Mouse (Mus musculus): Measurements from ENCODE around the gene Fem1a. TPM values are rescaled to one million over a fixed set of nuclear protein-coding genes. Genes with fewer than 3 reads are reported as not detected.

Gene Fem1a
- polyA plus RNA-seq, 1 experiment from 2014 or later, result 18.3 TPM

DNA sequence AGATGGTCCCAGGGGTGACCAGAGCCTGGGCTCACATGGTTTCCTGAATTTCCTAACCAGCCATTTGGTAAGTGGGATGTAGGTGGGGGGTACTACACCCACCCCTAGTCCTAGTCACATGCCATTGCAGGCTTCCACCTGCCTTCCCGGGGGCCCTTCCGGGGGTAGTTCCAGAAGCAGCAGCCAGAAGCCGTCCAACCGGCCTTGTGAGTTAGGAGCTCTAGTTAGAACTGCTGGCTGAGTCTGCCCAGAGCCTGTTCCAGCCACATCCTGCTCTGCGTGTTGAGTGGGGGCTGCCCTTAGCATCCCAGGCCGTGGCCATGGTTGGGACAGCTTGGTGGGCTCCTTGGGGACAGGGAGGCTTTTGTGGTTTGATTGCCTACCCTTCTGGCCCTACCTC is 51.5 kb downstream of the Fem1a start:
- H3K9ac ChIP-seq (ENCODE audit: low read length), result no peak overlapping the region
- no peaks in the 10 kb centered on the region for H3K27me3 ChIP-seq (ENCODE audit: control insufficient read depth, insufficient read depth, low read length)
- no peak overlapping the region for H3K4me3 ChIP-seq (ENCODE audit: low read depth, low read length)
- WGBS, result 82% methylated on average over 6 of the region's 6 CpGs
- no peak overlapping the region for H3K4me2 ChIP-seq (ENCODE audit: low read depth)
- H3K27ac ChIP-seq (ENCODE audit: low read depth, low read length), result no peak overlapping the region
- peaks cover 20% of the 10 kb centered on the region for H3K4me1 ChIP-seq (ENCODE audit: control insufficient read depth, insufficient read depth, low read length)
- ATAC-seq (ENCODE audit: insufficient read depth, low FRiP score, low TSS enrichment) (no peak), DNase-seq (ENCODE audit: low spot score) (no peak)
- no peaks in the 10 kb centered on the region for H3K9me3 ChIP-seq (ENCODE audit: control insufficient read depth, low read length)
- peaks cover 30% of the 10 kb centered on the region for H3K36me3 ChIP-seq (ENCODE audit: control insufficient read depth, insufficient read depth, low read length)

DNA sequence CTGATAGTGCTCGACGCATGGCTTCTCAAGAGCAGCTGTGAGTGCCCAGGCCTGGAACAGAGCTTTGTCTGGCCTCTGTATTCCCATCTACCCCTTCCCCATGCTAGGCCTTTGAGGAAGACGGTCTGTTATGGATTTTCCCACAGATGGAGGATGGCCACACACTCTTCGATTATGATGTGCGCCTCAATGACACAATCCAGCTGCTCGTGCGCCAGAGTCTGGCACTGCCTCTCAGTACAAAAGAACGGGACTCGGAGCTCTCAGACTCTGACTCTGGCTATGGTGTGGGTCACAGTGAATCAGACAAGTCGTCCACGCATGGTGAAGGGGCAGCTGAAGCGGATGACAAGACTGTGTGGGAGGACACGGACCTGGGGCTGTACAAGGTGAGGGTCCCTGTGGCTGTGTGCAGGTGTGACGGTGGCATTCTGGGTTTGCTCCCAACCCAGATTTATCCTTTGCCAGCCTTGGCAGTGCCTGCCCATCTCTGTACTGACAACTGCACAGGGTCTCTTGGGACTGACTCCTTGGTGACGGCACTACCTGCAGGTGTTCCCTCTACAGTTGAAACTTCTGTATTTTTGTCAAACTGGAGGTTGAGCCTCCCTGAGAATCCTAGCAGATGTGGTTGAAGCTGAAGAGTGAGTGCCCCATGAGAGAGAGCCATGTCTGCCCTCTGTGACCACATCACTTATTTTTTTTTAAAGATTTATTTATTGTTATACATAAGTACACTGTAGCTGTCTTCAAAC is 52.8 kb downstream of the Fem1a start:
- ATAC-seq (ENCODE audit: insufficient read depth, low FRiP score, low TSS enrichment), result no peak
- Histone ChIP-seq H3K4me2 (ENCODE audit: low read depth) (no peak overlapping the region), H3K9me3 (ENCODE audit: control insufficient read depth, low read length) (no peaks in the 10 kb centered on the region), H3K9ac (ENCODE audit: low read length) (no peak overlapping the region), H3K4me3 (ENCODE audit: low read depth, low read length) (no peak overlapping the region), H3K27ac (ENCODE audit: low read depth, low read length) (no peak overlapping the region), H3K4me1 (ENCODE audit: control insufficient read depth, insufficient read depth, low read length) (peaks cover 19% of the 10 kb centered on the region), H3K27me3 (ENCODE audit: control insufficient read depth, insufficient read depth, low read length) (no peaks in the 10 kb centered on the region), H3K36me3 (ENCODE audit: control insufficient read depth, insufficient read depth, low read length) (peaks cover 36% of the 10 kb centered on the region)
- 95% methylated on average over 15 of the region's 15 CpGs for WGBS
- DNase-seq (ENCODE audit: low spot score), result no peak

MicroRNA genes within 50 kb of the gene (microRNA counts, 519-probe panel; counts per million panel counts)
- microRNA mmu-miR-7b, result 171 counts per million, percentile 57 among the panel's probes with 10 or more counts

Small RNA genes within 50 kb of the gene (microRNA-seq; reads per million reads assigned to microRNA genes)
- gene Mir7b, result 154 reads per million, percentile 57 among the genes with 10 or more reads in this experiment

Other genes with a start within 250 kb of the Fem1a start
- 122 and 125 TPM in 2 replicates for gene Sh3gl1, start 220.2 kb upstream of the Fem1a start, polyA plus RNA-seq (2014; fragmentation: Nextera tagmentation; extraction: Ambion mirVana)
- 23.5 and 25.0 TPM in 2 replicates for gene Chaf1a, start 216.4 kb upstream of the Fem1a start, polyA plus RNA-seq (2014; fragmentation: Nextera tagmentation; extraction: Ambion mirVana)
- 45.3 and 45.6 TPM in 2 replicates for gene Ubxn6, start 181.8 kb upstream of the Fem1a start, polyA plus RNA-seq (2014; fragmentation: Nextera tagmentation; extraction: Ambion mirVana)
- 124 and 136 TPM in 2 replicates for gene Hdgfl2, start 177.2 kb upstream of the Fem1a start, polyA plus RNA-seq (2014; fragmentation: Nextera tagmentation; extraction: Ambion mirVana)
- gene Plin4, start 147.0 kb upstream of the Fem1a start, polyA plus RNA-seq (2014; fragmentation: Nextera tagmentation; extraction: Ambion mirVana), result 0.13 TPM in 1 of 2 replicates, not detected in the other
- gene Plin5, start 139.2 kb upstream of the Fem1a start, polyA plus RNA-seq (2014; fragmentation: Nextera tagmentation; extraction: Ambion mirVana), result 0.16 and 0.23 TPM in 2 replicates
- not detected in 2 replicates for gene Lrg1, start 134.8 kb upstream of the Fem1a start, polyA plus RNA-seq (2014; fragmentation: Nextera tagmentation; extraction: Ambion mirVana)
- gene Sema6b, start 116.5 kb upstream of the Fem1a start, polyA plus RNA-seq (2014; fragmentation: Nextera tagmentation; extraction: Ambion mirVana), result 3.9 and 4.3 TPM in 2 replicates
- gene Tnfaip8l1, start 94.3 kb upstream of the Fem1a start, polyA plus RNA-seq (2014; fragmentation: Nextera tagmentation; extraction: Ambion mirVana), result 10.2 and 11.0 TPM in 2 replicates
- gene Mydgf, start 72.9 kb upstream of the Fem1a start, polyA plus RNA-seq (2014; fragmentation: Nextera tagmentation; extraction: Ambion mirVana), result 67.7 and 71.2 TPM in 2 replicates
- gene Dpp9, start 37.9 kb upstream of the Fem1a start, polyA plus RNA-seq (2014; fragmentation: Nextera tagmentation; extraction: Ambion mirVana), result 39.1 and 42.5 TPM in 2 replicates
- 2.4 and 2.5 TPM in 2 replicates for gene Ticam1, start 20.0 kb downstream of the Fem1a start, polyA plus RNA-seq (2014; fragmentation: Nextera tagmentation; extraction: Ambion mirVana)
- gene Plin3, start 36.1 kb downstream of the Fem1a start, polyA plus RNA-seq (2014; fragmentation: Nextera tagmentation; extraction: Ambion mirVana), result 33.0 and 37.8 TPM in 2 replicates
- gene Arrdc5, start 43.5 kb downstream of the Fem1a start, polyA plus RNA-seq (2014; fragmentation: Nextera tagmentation; extraction: Ambion mirVana), result not detected in 2 replicates
- 116 and 128 TPM in 2 replicates for gene Uhrf1, start 46.5 kb downstream of the Fem1a start, polyA plus RNA-seq (2014; fragmentation: Nextera tagmentation; extraction: Ambion mirVana)
- 53.5 and 59.9 TPM in 2 replicates for gene Kdm4b, start 69.3 kb downstream of the Fem1a start, polyA plus RNA-seq (2014; fragmentation: Nextera tagmentation; extraction: Ambion mirVana)
- gene Ptprs, start 219.7 kb downstream of the Fem1a start, polyA plus RNA-seq (2014; fragmentation: Nextera tagmentation; extraction: Ambion mirVana), result 164 and 174 TPM in 2 replicates

Data from neural tube, embryonic 11.5 days (tissue).